Mouse (Mus musculus): Measurements from ENCODE around the gene Gtf2ird1.
A peak's percentile ranks its signal among the peaks of the same experiment; 100 is the strongest.
"Not testable (repeated sequence)": the region's sequence is repeated elsewhere in the genome, so short reads cannot be mapped to it uniquely, and the experiment has no call there.

Gene Gtf2ird1

DNA sequence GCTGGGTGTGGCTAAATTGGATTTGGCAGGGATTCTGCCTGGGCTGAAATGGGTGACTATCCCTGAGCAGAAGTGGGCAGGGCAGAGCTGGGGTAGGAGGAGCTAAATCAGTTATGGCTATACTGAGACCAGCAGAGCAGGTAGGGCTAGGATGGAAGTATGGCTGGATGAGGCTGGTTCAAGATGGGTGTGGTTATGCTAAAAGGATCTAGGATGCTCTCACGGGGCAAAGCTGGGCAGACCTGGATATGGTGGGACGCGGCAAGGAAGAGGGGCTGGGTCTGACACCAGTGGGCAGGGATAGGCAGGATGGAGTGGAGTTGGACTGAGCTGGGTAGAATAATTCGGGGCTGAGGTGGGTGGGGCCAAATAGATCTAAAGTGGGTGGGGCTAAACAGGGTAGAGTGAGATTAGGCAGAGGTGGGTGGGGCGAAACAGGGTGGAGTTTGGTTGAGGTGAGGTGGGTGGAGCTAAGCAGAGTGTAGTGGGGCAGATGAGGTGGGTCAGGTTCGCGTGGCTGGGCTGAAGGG lies 46.1 kb downstream of the Gtf2ird1 start:
- no peak for DNase-seq (ENCODE audit: low spot score in 2 of 2)

DNA sequence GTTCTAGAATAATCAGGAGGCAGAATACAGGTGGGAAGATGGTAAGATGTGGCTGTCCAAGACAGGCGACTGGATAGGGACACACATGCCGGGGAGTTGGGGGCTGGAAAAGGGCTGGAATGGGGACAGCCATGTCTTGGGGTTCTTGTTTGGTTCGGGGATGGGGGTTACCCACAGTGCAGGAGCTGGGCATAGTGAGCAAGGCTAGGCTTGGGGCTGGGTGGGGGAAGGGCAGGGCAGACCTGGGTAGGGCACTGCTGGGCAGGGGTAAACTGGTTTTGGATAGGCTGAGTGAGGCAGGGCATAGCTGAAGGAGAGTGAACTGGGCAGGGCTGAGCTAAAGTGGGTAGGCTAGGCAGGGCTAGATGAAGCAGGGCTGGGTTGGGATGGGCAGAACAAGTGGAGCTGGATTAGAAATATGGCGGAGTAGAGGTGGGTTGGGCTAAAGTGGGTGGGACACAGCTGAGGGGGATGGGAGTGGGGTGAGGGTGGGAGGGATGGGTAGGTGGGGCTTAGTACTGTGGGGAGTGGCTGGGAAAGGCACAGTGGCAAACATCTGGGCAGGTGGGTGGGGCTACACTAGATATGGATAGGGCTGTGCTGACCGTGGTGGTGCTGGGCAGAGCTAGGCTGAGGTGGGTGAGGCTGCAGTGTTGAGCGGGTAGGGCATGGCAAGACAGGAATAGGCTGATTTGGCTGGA lies 46.8 kb downstream of the Gtf2ird1 start:
- DNase-seq (ENCODE audit: low spot score in 2 of 2) = no peak

DNA sequence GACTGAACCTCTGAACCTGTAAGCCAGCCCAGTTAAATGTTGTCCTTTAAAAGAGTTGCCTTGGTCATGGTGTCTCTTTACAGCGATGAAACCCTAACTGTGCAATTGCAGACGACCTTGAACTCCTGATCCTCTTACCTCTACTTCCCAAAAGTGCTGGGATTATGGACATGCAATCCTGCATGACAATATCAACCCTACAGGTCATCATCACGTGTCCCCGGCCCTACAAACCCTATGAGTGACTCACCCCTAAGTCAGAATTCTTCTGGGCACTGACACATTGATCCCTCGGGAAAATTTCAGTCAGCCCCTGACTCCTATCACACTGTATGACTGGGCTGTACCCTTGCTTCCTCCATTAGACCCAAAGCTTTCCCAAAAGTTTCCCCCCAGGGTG lies 48.4 kb downstream of the Gtf2ird1 start:
- DNase-seq (ENCODE audit: low spot score in 2 of 2) = no peak

DNA sequence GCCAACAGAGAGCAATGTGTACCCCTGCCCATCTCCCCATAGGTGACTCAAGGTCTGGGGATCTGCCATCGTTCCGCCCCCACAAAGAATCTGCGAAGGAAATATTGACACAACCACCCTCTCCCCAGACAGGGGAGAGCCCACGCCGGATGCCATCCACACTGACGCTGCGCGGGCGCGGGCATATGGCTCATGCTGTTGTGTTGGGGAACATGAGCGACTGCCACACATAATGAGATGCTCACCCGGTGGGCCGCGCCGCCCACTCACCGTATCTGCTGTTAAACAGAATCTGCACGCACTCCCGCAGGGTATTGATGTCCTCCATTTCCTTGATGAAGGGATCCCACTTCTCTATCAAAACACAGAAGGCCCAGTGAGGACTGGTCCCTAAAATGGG lies 54.7 kb downstream of the Gtf2ird1 start:
- DNase-seq (ENCODE audit: low spot score in 2 of 2) = no peak

DNA sequence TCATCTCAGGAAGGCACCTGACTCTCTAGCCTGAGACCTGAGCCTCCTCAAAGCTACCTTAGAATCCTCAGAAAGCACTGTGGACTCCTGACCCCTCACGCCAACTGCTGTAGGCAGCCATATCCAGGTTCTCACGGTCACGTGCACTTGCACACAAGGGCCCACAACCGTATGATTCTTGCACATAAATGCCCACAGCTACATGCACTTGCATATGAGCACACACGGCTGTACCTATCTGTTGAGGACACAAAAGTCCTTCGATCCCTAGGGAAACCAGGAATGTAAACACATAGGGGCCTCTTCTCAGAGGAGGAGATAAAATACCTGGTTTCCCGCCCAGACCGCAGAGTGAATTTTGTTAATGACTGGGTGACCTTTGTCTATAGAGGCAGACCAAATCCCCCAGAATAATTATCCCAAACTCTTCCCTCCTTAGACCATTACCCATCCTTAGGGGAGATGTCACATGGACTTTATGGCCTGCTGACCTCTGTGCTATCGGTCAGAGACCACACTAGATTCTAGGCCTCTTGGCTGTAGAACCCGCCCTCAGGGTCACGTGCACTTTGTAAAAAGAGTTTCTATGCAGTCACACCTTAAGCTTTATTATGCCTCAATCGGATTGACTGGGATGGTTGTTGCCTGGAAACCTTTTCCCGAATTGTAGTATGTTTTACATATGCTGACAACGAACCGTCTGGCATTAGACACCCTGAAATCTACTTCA lies 58.9 kb downstream of the Gtf2ird1 start:
- DNase-seq (ENCODE audit: low spot score in 2 of 2) = no peak

DNA sequence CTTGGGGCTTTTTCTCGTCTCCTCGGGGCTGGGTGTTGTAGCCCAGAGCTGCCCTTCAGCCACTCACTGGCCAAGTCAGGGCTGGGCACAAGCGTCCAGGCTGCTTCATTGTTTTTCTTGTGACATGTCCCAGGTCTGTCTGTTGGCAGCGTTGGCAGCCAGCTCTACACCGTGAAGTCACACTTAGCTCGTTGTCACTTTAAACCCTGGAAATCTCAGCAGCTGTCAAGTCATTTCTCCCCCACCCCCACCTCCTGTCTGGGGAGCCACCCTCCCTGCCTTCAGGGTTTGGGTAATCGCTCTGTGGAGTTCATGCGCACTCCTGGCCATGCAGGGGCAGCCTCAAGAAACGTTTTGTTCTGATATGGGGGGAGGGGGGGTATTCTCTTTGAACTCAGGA lies 60.0 kb downstream of the Gtf2ird1 start:
- DNase-seq (ENCODE audit: low spot score in 2 of 2) = no peak

DNA sequence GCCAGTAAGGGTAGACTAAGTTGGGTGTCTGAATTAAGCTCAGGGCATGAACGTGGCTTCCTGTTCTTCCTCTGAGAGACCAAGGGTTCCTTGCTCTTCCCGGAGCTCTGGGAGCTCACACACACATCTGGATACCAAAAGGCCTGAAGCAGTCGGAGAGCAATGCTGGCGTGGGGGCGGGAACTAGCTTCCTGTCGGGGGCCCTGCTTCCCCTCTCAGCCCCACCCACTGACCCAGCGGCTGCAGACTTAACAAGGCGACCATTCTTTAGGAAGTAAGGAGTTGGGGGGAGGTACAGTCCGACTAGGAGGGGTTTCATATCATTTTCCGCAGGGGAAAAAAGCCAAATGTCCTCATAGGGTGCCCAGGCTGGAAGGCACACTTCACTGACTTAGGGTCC lies 61.9 kb downstream of the Gtf2ird1 start:
- DNase-seq (ENCODE audit: low spot score in 2 of 2) = no peak

DNA sequence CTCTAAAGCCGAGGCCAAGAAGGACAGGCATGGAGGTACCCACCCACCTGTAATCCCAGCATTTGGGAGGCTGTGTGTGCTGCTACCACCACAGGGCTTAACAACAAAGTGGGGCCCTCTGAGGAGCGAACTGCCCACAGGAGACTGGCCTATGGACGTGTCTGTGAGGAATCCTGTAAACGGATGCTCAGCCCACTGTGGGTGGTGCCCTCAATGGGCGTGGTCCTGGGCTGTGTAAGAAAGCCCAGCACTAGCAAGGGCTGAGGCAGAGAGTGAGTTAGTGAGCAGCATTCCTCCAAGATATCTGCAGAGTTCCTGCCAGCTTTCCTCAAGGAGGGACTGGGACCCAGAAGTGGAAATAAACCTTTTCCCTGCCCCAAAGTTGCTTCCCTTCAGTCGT lies 62.9 kb downstream of the Gtf2ird1 start:
- no peak for DNase-seq (ENCODE audit: low spot score in 2 of 2)

DNA sequence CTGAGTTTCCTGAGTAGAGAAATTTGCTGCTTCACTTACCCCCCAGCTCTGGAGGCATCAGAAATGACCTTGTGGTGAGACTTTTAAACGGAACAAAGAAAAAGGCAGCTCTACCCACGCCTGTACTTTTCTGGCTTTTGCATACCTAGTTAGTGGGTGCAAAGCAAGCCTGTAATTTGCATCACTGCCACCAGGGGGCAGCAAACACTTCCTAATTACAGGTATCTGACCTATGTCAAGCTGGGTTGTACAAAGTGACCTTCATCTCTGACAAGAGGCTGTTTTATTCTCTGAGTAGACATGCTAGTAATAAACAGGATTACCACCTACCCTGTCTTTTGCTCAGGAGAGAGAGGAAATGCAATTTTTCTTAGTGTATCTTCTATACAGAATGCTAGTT lies 71.4 kb downstream of the Gtf2ird1 start:
- peak; percentile 30 to 61 for DNase-seq (ENCODE audit: low spot score in 2 of 2)

DNA sequence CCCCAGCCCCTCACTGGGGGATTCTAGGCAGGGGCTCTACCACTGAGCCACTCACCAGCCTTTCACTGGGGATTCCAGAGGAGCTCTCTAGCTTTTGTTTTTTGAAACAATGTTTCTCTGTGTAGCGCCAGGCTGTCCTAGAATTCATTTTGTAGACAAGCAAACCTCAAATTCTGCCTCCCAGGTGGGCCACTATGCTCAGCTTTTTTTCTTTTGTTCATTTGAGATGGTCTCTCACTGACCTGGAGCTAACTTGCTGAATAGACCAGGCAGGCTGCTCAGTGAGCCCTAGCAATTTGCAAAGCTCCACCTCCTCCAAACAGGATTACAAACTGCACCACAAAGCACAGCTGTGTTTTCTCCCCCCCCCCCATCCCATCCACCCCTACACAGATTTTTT lies 81.3 kb downstream of the Gtf2ird1 start:
- no peak for DNase-seq (ENCODE audit: low spot score in 2 of 2)

DNA sequence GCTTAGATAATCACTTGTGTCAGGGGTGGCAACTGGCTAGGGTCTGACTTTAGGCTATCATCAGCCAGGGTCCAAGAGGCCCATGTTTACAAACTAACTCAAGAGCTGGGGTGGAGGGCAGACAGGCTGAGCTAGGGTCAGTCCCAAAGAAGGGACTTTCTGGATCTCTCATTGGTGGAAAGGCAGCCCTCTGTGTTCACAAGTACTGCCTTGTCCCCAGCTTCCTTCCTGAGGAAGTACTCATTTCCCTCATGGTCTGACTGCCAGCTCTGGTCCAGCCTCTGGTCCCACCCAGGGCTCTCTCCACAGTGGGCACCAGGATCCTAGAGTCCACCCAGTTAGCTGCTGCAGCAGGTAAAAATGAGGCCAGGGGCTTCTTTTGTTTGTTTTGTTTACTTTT lies 82.0 kb downstream of the Gtf2ird1 start:
- DNase-seq (ENCODE audit: low spot score in 2 of 2) = no peak

DNA sequence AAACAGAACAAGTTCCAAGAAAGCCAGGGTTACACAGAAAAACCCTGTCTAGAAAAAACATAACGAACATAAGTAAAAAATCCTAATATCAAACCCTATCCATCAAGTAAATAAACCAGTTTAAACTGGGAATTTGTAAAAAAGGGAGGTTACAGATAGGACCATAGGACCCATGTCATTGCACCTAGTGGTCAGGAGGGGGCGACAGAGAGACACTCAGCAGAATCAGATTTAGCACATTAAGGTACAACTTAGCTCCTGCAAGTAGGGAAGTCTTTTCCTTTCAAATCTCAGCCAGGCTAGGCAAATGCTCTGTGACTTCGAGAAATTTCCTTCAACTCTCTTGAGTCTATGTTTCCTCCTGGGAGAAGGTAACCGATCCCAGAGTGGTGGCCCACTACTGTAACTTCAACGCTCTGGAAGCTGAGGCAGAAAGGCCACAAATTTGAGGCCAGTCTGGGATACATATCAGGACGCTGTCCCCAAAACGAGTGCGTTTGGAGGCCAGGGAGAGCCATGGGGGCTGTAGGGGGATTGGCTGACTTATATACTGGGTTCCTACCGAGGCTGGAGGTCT lies 82.5 kb downstream of the Gtf2ird1 start:
- peak; percentile 32 to 57 for DNase-seq (ENCODE audit: low spot score in 2 of 2)

DNA sequence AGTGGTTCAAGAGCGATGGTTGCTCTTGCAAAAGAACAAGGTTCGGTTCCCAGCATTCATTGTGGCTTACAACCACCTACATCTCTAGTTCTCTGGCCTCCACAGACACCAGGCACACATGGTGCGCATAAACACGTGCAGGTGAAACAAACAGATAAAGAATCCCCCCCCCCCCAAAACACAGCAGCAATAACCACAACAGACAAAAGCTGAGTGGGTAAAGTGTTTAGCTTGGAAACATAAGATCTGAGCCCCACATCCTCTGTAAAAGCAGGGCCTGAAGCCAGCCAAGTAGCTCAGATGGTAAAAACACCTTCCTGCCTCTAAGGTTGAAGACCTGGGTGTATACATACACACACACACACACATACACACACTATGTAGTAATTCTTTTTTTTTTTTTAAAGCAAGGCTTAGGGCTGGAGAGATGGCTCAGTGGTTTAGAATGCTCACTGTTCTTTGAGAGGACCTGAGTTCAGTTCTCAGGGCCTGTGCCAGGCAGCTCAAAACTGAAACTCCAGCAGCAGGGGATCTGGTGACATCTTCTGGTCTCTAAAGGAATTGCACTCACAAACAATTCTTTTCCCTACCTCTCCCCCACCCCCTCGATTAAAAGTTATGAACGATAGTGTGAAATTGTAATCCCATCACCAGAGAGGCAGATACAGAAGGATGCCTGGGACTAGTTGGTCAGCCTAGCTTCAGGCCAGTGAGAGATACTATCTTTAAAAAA lies 83.4 kb downstream of the Gtf2ird1 start:
- no peak for DNase-seq (ENCODE audit: low spot score in 2 of 2)

DNA sequence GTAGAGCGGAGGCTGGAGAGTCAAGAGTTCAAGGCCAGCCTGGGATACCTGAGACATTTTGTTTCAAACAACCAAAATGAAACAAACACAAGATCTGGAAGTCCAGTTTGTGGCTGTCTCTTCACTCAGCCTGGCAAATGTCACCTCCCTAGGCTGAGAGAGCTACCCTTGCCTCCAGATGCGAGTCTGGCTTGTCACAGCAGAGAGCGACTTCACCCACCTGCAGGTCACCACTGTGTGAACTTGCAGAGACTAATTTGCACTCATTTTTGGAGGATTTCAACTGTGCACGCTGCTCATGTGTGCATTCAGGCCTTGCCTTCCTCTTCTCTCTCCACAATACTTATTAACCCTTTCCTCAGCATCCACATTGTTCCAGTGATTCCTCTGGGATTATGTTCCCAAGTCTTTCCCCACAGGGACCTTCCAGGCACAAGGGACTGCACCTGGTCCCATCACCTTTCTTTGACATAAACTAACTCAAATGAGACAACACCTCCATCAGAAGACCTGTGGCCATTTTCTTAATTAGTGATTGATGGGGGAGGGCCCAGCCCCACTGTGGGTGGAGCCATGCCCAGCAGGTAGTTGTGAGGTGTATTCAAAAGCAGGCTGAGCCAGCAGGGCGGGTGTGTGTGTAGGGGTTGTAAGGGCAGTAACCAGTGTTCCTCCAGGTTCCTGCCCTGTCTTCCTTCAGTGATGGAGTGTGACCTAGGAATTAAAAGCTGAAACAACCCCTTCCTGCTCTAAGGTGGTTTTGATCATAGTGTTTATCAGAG lies 84.8 kb downstream of the Gtf2ird1 start:
- DNase-seq (ENCODE audit: low spot score in 2 of 2) = no peak

DNA sequence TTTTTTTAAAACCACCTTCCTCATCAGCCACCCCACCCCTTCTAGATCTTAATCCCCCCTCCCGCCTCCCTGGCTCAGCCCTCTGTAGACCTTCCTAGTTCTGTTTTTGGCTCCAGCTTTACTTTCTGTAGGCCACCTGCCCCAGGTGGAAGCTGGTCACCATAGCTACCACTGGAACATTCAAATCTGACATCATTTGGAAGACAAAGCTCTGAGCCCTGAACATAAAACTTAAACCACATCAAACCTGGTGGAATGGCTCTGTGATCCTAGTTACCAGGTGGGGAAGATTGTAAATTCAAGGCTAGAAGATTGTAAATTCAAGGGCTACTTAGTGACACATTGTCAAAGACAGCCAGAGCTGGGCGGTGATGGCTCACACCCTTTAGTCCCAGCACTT lies 85.7 kb downstream of the Gtf2ird1 start:
- no peak for DNase-seq (ENCODE audit: low spot score in 2 of 2)

DNA sequence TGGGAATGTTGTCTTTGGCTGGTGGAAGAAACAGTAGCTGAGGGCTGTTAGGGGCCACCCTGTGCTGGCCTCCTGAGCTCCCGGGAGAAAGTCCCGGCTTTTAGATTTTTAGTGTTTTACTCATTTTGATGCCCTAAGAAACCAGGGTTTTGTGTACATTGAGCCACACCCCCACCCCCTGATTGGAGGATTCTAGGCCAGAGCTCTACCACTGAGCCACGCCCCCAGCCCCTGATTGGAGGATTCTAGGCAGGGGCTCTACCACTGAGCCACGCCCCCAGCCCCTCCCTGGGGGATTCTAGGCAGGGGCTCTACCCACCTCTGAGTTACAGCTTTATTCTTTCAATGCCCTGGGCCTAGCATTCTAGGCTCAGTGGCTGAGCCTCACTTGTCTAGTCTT lies 97.4 kb downstream of the Gtf2ird1 start:
- DNase-seq (ENCODE audit: low spot score in 2 of 2) = no peak

DNA sequence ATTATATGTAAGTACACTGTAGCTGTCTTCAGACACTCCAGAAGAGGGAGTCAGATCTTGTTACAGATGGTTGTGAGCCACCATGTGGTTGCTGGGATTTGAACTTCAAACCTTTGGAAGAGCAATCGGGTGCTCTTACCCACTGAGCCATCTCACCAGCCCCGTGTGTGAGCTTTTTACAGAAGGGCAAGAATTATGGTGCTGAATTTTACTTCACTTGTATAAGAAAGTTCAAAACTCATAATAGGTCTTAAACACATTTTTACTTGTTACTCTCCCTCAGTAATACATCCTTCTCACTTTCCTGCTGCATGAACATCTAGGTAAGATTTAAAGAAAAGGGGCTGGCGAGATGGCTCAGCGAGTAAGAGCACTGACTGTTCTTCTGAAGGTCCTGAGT lies 101.1 kb downstream of the Gtf2ird1 start:
- DNase-seq (ENCODE audit: low spot score in 2 of 2) = not testable (repeated sequence)

DNA sequence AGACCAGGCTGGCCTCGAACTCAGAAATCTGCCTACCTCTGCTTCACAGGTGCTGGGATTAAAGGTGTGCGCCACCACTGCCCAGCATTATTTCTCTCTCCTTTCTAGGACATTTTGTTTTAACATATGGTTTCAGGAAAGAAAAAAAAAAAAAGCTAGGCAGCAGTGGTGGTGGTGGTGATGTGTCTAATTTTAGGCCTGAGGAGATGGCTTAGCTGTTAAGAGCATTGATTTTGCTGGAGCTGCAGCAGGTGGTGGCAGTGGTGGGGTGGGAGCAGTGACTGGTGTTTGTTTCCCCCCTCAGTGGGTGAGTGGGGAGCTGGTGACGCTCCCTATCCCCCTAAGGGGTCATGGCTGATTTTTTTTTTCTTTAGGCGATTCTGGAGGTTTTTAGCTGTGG lies 103.4 kb downstream of the Gtf2ird1 start:
- DNase-seq (ENCODE audit: low spot score in 2 of 2) = no peak

DNA sequence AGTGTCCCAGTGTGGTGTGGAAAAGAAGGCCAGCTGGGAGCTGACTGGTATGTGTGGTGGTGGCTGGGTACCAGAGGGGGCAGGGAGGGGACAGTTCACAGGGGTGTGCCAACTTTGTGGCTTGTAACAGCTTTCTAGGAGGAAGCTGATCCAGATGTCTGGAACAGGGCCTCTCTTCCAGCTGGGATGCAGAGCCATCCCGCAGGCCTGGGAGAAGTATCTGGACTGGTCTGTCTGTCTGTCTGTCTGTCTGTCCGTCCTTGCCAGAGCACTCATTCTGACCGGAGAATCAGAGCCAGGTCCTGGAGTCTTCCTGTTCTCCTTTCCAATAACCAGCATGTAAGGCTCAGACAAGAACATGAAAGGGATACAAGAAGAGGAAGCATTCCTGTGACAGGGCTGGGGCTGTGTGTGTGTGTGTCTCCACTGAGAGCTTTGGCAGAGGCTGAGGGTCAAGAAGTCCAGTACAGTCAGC lies 104.0 kb downstream of the Gtf2ird1 start:
- no peak for DNase-seq (ENCODE audit: low spot score in 2 of 2)

DNA sequence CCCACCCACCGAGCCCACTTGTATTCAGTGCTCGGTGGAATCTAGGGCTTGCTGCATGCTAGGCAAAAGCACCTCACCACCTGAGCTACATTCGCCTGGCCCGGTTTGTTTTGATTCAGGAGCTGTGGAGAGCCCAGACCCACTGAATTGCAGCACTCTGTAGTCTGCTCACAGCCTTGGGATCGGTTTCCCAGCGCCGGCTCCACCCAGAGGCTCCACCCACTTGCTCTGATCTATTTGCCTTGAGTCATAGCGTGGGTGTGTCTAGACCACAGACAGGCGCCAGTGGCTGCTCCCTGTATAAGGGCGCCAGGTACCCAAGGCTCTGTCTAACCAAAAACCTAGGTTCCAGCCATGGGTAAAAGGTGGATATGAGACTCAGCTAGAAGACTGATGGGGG lies 105.9 kb downstream of the Gtf2ird1 start:
- peak; percentile 56 to 78 for DNase-seq (ENCODE audit: low spot score in 2 of 2)

DNA sequence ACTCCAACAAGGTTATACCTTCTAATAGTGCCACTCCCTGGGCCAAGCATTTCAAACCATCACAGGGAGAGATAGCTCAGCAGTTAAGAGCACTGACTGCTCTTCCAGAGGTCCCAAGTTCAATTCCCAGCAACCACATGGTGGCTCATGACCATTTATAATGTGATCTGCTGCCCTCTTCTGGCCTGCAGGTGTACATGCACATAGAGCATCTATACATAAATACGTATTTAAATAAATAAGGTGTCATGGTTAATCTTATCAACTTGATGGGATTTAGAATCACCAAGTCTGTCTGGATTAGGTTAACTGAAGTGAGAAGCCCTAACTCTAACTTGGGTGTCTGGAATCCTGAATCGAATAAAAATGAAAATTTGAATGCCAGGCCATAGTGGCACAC lies 109.5 kb downstream of the Gtf2ird1 start:
- DNase-seq (ENCODE audit: low spot score in 2 of 2) = no peak

Measured in urinary bladder, postnatal 36 days (tissue).